Mouse (Mus musculus) heart, embryonic 12.5 days (tissue): ENCODE measurements around the gene Leng1. TPM values are rescaled to one million over a fixed set of nuclear protein-coding genes. Genes with fewer than 3 reads are reported as not detected.

Experiments used
- ATAC-seq: fragments of 200-750 bp; cut with Nextera tagmentation; 2 replicates; pipeline ENCODE4 v1.8.0; 2017; ENCODE audit warnings: moderate TSS enrichment, moderate library complexity; ENCODE audit not compliant: insufficient number of reproducible peaks, low FRiP score
- H3K27ac ChIP-seq: fragments of 300-500 bp; sonication (generic); 2 replicates; pipeline ENCODE4 v1.5.1; 2016; ENCODE audit warnings: mild to moderate bottlenecking, moderate library complexity; ENCODE audit not compliant: poor library complexity, severe bottlenecking
- H3K27me3 ChIP-seq: fragments of 300-500 bp; sonication (generic); replicated peaks from 2 replicates; pipeline ENCODE4 v1.6.1; 2016; ENCODE audit warnings: mild to moderate bottlenecking, moderate library complexity
- H3K36me3 ChIP-seq: fragments of 300-500 bp; sonication (generic); 2 replicates; pipeline ENCODE4 v1.6.1; 2016; ENCODE audit warnings: mild to moderate bottlenecking, moderate library complexity
- H3K4me1 ChIP-seq: fragments of 300-500 bp; sonication (generic); replicated peaks from 2 replicates; pipeline ENCODE4 v1.6.1; 2016; ENCODE audit warnings: mild to moderate bottlenecking
- H3K4me2 ChIP-seq: fragments of 300-500 bp; sonication (generic); 2 replicates; pipeline ENCODE4 v1.6.1; 2016; ENCODE audit warnings: mild to moderate bottlenecking, moderate library complexity
- H3K4me3 ChIP-seq: fragments of 300-500 bp; sonication (generic); 2 replicates; pipeline ENCODE4 v1.5.1; 2016; ENCODE audit warnings: mild to moderate bottlenecking
- H3K9ac ChIP-seq: fragments of 300-500 bp; sonication (generic); 2 replicates; pipeline ENCODE4 v1.6.1; 2016; ENCODE audit warnings: mild to moderate bottlenecking, moderate library complexity
- H3K9me3 ChIP-seq: fragments of 300-500 bp; sonication (generic); replicated peaks from 2 replicates; pipeline ENCODE4 v1.6.1; 2016; ENCODE audit warnings: mild to moderate bottlenecking, moderate library complexity
- WGBS: fragments of 180-500 bp; shearing (Covaris S2); methylation state at CpG from one replicate; pipeline ENCODE4 v1.1.7; 2016; 5-methylcytosine and 5-hydroxymethylcytosine counted together
- polyA plus RNA-seq: library from polyadenylated mRNA; unstranded; fragments of >200 nt; fragmentation: Nextera tagmentation; extraction: Ambion mirVana; gene quantifications from 2 replicates; pipeline ENCODE4 v1.2.1, GENCODE M21; 2016

Gene Leng1
- polyA plus RNA-seq, 1 experiment from 2014 or later: 20.5 TPM

DNA sequence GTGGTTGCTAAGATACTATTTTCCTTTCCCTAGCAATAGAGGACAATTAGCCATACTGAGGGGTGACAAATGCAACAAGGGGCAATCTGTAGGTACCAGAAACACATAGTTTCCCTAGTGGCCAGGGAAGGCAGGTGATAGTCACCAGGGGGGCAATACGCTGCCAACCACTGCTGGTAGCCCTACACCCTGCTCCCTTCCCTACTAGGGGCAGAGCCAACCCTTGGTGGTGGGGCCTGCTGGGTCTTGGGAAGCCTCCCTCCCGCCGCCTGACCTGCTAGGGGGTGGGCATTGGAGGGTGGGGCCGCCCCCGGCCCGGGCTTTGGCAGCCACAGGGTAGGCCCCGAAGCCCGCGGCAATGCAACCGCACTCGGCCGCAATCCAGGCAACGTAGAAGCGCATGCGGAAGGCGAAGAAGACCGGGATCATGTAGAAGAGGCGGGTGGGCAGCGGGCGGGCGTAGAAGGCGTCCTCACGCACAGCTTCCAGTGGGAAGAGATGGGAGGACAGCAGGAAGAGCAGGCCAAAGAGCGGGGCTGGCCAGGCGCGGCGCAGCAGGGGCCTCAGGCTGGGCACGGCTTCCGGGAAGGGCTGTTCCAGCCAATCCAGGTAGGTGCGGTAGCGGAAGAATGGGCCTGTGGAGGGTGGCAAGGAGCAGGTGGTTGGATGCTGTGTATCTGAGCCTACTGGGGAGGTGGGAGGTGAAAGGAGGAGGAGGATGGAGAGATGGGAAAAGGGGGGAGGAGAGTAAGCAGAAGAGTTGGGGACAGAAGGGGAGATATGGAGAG, 20.0 kb upstream of the Leng1 start:
- ATAC-seq: no peak
- no peaks in the 10 kb centered on the region for H3K9me3 ChIP-seq
- no peaks in the 10 kb centered on the region for H3K27me3 ChIP-seq
- 79% methylated on average over 31 of the region's 31 CpGs for WGBS
- H3K4me1 ChIP-seq: no peaks in the 10 kb centered on the region
- no peak overlapping the region for H3K4me3 ChIP-seq
- peaks cover 66% of the 10 kb centered on the region for H3K36me3 ChIP-seq
- no peak overlapping the region for H3K4me2 ChIP-seq
- no peak overlapping the region for H3K27ac ChIP-seq
- H3K9ac ChIP-seq: no peak overlapping the region

DNA sequence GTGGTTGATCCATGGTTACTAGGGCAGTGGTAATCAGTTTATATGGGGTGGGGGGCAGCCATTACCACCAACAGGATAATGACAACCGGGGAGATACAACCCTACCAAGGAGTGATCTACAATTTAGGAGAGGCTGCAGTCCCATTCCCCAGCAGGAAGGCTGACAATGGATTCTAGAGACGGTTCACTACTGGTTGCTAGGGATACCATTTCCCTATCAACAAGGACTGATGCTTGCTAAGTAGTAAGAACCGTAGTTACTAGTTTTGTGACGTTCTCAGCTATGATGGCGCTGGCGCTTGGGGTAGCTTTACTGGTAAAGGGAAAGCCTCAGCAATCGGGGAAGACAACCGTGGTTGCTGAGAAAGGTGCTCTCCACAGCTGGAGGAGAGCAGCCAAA, 19.1 kb upstream of the Leng1 start:
- H3K27me3 ChIP-seq: no peaks in the 10 kb centered on the region
- H3K9me3 ChIP-seq: no peaks in the 10 kb centered on the region
- no peak overlapping the region for H3K4me3 ChIP-seq
- H3K4me1 ChIP-seq: no peaks in the 10 kb centered on the region
- no peak overlapping the region for H3K4me2 ChIP-seq
- ATAC-seq: no peak
- no peak overlapping the region for H3K27ac ChIP-seq
- H3K9ac ChIP-seq: no peak overlapping the region
- WGBS: 86% methylated on average over 8 of the region's 8 CpGs
- H3K36me3 ChIP-seq: peaks cover 64% of the 10 kb centered on the region

DNA sequence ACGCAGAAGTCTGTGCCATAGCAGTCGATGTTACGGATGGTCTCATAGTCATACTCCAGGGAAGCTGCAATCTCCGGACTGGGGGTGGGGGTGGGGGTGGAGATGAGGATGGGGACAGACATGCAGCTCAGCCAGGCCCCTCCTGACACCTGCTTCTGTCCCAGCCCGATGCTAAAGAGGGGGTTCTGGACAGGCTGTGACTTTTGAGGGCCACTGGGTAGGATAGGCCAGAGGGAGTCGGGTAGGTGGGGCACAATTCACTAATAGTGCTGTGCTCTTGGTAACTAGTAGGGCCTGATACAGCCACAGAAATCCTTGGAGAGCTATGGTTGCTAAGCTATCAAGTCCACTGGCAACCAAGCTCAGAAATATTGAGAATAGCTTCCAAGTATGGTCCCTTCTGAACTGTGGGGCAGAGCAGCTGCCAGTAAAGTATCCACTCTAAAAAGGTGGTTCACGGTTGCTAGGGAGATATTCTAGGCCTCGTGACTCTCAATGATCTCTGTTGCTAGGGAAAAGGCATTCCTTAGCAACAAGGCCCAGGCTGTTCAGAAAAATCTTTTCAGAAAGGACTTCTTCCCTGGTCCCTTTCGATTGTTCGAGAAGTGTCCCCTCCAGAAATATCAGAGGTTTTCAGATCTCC, 18.4 kb upstream of the Leng1 start:
- no peak for ATAC-seq
- no peaks in the 10 kb centered on the region for H3K27me3 ChIP-seq
- no peaks in the 10 kb centered on the region for H3K9me3 ChIP-seq
- peaks cover 61% of the 10 kb centered on the region for H3K36me3 ChIP-seq
- no peak overlapping the region for H3K27ac ChIP-seq
- no peak overlapping the region for H3K4me2 ChIP-seq
- 82% methylated on average over 10 of the region's 10 CpGs for WGBS
- no peak overlapping the region for H3K4me3 ChIP-seq
- no peak overlapping the region for H3K9ac ChIP-seq
- H3K4me1 ChIP-seq: no peaks in the 10 kb centered on the region

DNA sequence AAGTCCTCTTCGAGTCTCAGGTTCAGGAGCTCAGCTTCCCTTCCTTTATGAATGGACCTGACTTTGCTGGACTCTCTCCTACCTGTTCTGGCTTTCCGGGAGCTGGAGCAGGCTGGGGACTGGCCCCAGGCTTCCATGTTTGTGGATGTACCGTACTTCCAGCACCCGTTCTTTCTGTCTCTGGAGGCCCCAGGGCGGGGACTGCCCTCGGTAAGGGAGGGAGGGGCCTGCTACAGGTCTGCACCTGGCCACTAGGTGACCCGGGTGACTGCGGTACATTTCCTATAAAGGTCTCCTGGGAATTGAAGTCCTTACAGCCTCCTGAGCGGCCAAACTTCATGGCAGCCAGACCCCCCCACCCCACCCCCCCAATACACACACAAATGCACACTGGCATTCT, 11.7 kb upstream of the Leng1 start, which contains the start of gene Tmc4:
Gene Tmc4 (minus strand): TSS at position 212 of the 400 bp plus-strand sequence.
- Histone ChIP-seq H3K27me3 (no peaks in the 10 kb centered on the region), H3K4me3 (no peak within 1 kb of the TSS), H3K36me3 (peaks cover 18% of the 10 kb centered on the region), H3K9me3 (no peaks in the 10 kb centered on the region), H3K27ac (no peak within 1 kb of the TSS), H3K4me1 (no peaks in the 10 kb centered on the region), H3K4me2 (no peak within 1 kb of the TSS), H3K9ac (no peak within 1 kb of the TSS)
- ATAC-seq: no peak
- whole genome bisulfite sequencing: 56% methylated on average over 9 of the region's 9 CpGs

DNA sequence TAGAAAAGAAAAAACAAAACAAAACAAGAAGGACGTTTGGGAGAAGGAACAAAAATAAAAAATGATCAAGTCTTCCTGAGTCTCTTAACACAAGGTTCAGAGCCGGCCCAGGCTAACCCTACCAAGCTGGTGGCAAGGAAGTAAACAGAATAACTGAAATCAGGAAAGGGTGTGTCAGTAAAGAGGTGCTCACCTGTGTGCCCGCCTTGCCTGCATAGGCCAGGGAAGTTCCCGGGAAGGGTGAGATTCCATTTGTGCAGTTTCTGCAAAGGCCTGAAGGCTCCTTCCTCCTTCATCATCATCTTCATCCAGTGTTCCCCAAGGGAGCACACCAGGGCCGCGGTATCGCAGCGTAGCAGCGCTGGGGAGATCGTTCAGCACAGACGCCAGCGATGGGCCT, 10.7 kb upstream of the Leng1 start:
- H3K9ac ChIP-seq: no peak overlapping the region

DNA sequence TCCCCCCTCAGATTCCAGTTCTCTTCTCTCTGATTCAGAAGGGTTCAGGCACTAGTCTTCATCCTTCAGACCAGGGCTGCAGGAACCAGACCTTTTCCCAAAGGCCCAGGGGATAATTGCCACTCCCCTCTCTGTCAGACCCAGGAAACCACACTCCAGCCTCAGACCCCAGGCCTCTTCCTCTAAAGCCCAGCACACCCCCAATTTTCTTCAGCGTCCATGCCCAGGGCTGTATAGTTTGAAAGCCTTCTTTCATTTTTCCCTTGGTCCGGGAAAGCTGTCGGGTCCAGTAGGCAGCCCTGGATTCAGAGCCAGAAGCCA, 9.5 kb upstream of the Leng1 start:
- H3K4me2 ChIP-seq: no peak overlapping the region
- no peak overlapping the region for H3K9ac ChIP-seq
- peaks cover 10% of the 10 kb centered on the region for H3K36me3 ChIP-seq
- ATAC-seq: no peak; the same call in 1 of the 2 replicates
- H3K4me1 ChIP-seq: no peaks in the 10 kb centered on the region
- H3K27me3 ChIP-seq: no peaks in the 10 kb centered on the region
- H3K27ac ChIP-seq: no peak overlapping the region
- H3K4me3 ChIP-seq: no peak overlapping the region
- WGBS: 74% methylated on average over 3 of the region's 3 CpGs
- H3K9me3 ChIP-seq: no peaks in the 10 kb centered on the region

More for the DNA sequence above, 10.7 kb upstream of the Leng1 start:
- ATAC-seq: no peak
- Histone ChIP-seq H3K36me3 (peaks cover 18% of the 10 kb centered on the region), H3K4me3 (no peak overlapping the region), H3K4me2 (no peak overlapping the region), H3K27me3 (no peaks in the 10 kb centered on the region), H3K4me1 (no peaks in the 10 kb centered on the region), H3K27ac (no peak overlapping the region), H3K9me3 (no peaks in the 10 kb centered on the region)
- 84% methylated on average over 12 of the region's 12 CpGs for WGBS

DNA sequence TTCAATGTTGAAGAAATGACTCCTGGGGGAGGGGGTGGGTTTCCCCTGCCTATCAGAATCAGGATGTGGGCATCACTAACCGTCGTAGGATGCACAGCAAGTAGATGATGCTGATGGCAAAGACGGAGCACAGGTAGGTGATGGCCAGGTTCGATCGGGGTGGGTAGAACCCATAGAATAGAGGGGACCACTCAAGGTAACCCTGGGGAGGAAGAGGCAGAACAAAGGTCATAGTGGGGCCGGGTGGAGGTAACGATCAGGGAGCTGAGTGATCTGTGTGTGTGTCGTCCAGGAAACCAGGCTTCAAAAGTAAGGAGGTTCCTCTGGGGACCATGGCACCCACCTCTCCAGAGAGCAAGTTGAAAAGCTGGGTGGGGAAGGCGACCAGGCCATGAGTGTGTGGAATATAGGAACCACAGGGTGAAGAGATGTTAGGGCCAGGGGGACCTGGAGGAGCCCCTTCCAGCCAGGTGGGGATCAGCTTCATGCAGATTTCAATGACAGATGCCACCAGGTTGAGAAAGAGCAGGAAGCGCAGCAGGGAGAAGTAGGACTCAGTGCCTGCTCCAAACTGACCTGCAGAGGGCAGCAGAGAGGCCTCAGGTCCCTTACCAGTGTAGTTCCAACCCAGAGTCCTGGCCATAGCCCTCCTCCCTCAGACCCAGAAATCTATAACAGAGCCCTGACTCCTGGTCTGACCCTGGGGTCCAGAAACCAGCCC, 9.0 kb upstream of the Leng1 start:
- Histone ChIP-seq H3K4me3 (no peak overlapping the region), H3K4me2 (no peak overlapping the region), H3K36me3 (peaks cover 9% of the 10 kb centered on the region; the same call in 1 of the 2 replicates), H3K27me3 (no peaks in the 10 kb centered on the region), H3K9me3 (no peaks in the 10 kb centered on the region), H3K9ac (no peak overlapping the region), H3K27ac (no peak overlapping the region), H3K4me1 (no peaks in the 10 kb centered on the region)
- ATAC-seq: peak; percentile 77
- 64% methylated on average over 10 of the region's 10 CpGs for WGBS

DNA sequence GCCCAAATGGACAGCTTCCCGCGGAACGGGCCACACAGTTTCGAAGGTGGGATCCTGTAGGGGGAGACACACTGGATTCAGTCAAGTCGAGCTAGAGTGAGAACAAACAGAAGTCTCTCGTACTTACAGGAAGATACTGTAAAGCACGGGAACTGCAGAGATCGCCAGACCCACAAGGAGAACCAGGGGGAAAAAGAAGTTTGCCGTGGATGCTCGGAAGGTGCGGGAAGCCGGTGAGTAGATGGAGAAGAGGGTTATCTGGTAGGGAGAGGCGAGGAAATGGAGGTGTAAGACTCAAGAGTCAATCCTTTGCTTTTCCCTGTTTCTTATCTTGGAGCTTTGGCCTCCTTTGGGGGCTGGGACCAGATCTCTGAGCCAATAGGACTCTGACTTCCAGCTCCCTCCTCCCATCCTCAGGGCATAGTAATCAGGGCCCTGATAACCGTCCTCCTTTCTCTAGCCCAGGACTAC, 1.3 kb upstream of the Leng1 start:
- peak overlapping the region; percentile 64 for H3K4me2 ChIP-seq
- no peaks in the 10 kb centered on the region for H3K9me3 ChIP-seq
- H3K4me3 ChIP-seq: peak overlapping the region; percentile 35
- peaks cover 31% of the 10 kb centered on the region for H3K4me1 ChIP-seq
- peak overlapping the region; percentile 60 for H3K9ac ChIP-seq
- no peaks in the 10 kb centered on the region for H3K27me3 ChIP-seq
- H3K36me3 ChIP-seq: peaks cover 14% of the 10 kb centered on the region
- no peak for ATAC-seq
- H3K27ac ChIP-seq: peak overlapping the region; percentile 40; the same call in 1 of the 2 replicates
- WGBS: 5% methylated on average over 14 of the region's 14 CpGs

DNA sequence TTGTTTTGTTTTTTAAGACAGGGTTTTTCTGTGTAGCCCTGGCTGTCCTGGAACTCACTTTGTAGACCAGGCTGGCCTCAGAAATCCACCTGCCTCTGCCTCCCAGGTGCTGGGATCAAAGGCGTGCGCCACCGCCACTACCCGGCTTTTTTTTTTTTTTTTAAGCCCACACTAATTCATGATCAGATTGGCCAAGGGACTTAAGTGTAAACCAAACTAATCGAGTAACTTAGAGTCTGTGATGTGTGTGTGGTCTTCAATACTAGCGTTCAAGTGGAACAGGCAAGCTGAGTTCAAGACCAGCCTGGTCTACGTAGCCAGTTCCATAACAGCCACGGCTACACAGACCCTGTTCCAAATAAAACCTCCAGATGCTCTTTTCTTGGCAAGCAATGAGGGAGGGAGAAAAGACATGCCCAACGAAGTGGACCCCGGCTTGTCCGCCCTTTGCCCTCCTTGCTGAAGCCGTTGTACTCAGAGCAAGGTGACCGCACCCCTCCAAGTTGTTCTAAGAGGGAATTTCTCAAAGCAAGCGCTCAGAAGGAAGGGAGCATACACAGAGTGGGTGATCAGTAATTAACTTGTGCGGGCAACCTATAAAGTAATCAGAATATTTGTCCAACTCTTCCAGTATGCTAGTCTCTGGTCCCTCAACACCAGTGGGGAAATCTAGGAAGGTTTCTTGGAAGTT, 971 bp downstream of the Leng1 start:
- H3K9ac ChIP-seq: peak overlapping the region; percentile 85
- peak; percentile 33; the same call in 1 of the 2 replicates for ATAC-seq
- peak overlapping the region; percentile 90 for H3K4me2 ChIP-seq
- H3K4me3 ChIP-seq: peak overlapping the region; percentile 80
- H3K9me3 ChIP-seq: no peaks in the 10 kb centered on the region
- no peaks in the 10 kb centered on the region for H3K27me3 ChIP-seq
- WGBS: 26% methylated on average over 15 of the region's 15 CpGs
- peaks cover 31% of the 10 kb centered on the region for H3K4me1 ChIP-seq
- H3K36me3 ChIP-seq: peaks cover 37% of the 10 kb centered on the region
- H3K27ac ChIP-seq: peak overlapping the region; percentile 88

DNA sequence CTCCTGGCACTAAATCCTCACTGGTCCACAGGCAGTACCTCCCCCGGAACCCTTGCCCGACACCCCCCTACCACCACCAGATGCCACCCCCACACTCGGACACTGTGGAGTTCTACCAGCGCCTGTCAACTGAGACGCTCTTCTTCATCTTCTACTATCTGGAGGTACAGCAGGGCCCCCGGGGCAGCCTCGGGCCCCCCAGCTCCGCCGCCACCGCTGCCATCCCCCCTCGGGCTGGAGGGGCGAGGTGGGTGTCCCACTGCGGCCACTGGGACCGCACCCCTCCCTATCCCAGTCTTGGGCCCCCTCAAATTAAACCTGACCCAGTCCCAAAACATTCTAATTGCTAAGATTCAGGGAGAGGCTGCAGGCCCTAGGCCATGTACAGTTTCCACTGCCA, 7.1 kb downstream of the Leng1 start:
- Histone ChIP-seq H3K4me2 (no peak overlapping the region), H3K9ac (no peak overlapping the region), H3K27me3 (no peaks in the 10 kb centered on the region), H3K4me3 (no peak overlapping the region), H3K4me1 (peaks cover 14% of the 10 kb centered on the region), H3K27ac (no peak overlapping the region), H3K9me3 (no peaks in the 10 kb centered on the region), H3K36me3 (peaks cover 98% of the 10 kb centered on the region)
- ATAC-seq: no peak
- 91% methylated on average over 14 of the region's 14 CpGs for WGBS

DNA sequence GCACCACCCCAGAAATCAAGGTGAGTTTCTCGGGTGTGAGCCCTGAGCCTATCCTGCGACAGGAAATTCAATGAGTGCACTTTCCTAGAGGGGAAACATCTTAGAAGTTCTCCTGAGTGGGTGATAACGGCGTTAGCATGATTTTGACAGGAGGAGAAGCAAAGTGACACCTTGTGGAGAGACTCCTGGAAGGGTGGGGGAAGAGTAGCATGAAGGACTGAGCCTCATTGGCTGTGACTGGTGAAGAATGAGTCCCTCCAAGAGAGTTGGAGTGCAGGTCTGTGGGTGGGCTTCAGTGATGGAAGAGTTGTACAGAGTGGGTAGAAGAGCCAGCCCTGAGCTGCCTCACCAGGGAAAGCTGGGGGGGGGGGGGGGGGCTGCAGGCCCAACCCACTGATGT, 8.7 kb downstream of the Leng1 start:
- H3K36me3 ChIP-seq: peaks cover 100% of the 10 kb centered on the region
- no peak overlapping the region for H3K4me3 ChIP-seq
- ATAC-seq: no peak
- 69% methylated on average over 4 of the region's 4 CpGs for WGBS
- no peak overlapping the region for H3K4me2 ChIP-seq
- no peak overlapping the region for H3K9ac ChIP-seq
- H3K9me3 ChIP-seq: no peaks in the 10 kb centered on the region
- H3K4me1 ChIP-seq: peaks cover 13% of the 10 kb centered on the region; the same call in 1 of the 2 replicates
- H3K27me3 ChIP-seq: no peaks in the 10 kb centered on the region
- H3K27ac ChIP-seq: no peak overlapping the region
